Mouse (Mus musculus) C2C12 (cell line): Measurements from ENCODE around the gene Rasgef1b. TPM values are rescaled to one million over a fixed set of nuclear protein-coding genes. Genes with fewer than 3 reads are reported as not detected.

ENCODE experiments used
- H3K27me3 ChIP-seq: one replicate; pipeline ENCODE4 v1.6.1; 2011; ENCODE audit not compliant: control insufficient read depth, insufficient read depth, insufficient read length
- H3K36me3 ChIP-seq: one replicate; pipeline ENCODE4 v1.6.1; 2011; ENCODE audit not compliant: control insufficient read depth, insufficient read depth
- H3K4me3 ChIP-seq: one replicate; pipeline ENCODE4 v1.5.1; 2011; ENCODE audit warnings: mild to moderate bottlenecking, control low read depth; ENCODE audit not compliant: poor library complexity, insufficient read depth, severe bottlenecking
- H3K79me2 ChIP-seq: one replicate; pipeline ENCODE4 v1.6.1; 2011; ENCODE audit not compliant: control insufficient read depth, insufficient read depth
- H3K79me3 ChIP-seq: one replicate; pipeline ENCODE4 v1.6.1; 2011; ENCODE audit warnings: low read depth, control low read depth
- H3ac ChIP-seq: one replicate; pipeline ENCODE3; 2011; ENCODE audit warnings: low read depth; ENCODE audit not compliant: control insufficient read depth, insufficient read length
- CEBPB ChIP-seq: IDR thresholded peaks from one replicate; pipeline ENCODE4 v1.6.1; 2011; ENCODE audit warnings: low read depth, mild to moderate bottlenecking, control low read depth, moderate library complexity
- CTCF ChIP-seq: IDR thresholded peaks from one replicate; pipeline ENCODE4 v1.5.1; 2011; ENCODE audit not compliant: control insufficient read depth, insufficient read depth, insufficient read length
- FOSL1 ChIP-seq: IDR thresholded peaks from one replicate; pipeline ENCODE4 v1.8.0; 2011; ENCODE audit warnings: mild to moderate bottlenecking, low read length; ENCODE audit not compliant: poor library complexity, insufficient read depth, severe bottlenecking
- MAX ChIP-seq: IDR thresholded peaks from one replicate; pipeline ENCODE4 v1.6.1; 2011; ENCODE audit warnings: mild to moderate bottlenecking, control low read depth
- MYOD1 ChIP-seq: IDR thresholded peaks from one replicate; pipeline ENCODE4 v1.6.1; 2011; ENCODE audit warnings: low read depth; ENCODE audit not compliant: control insufficient read depth, insufficient read length
- MYOG ChIP-seq: IDR thresholded peaks from one replicate; pipeline ENCODE4 v1.6.1; 2011; ENCODE audit not compliant: control insufficient read depth, insufficient read length; ENCODE audit errors: extremely low read depth
- USF1 ChIP-seq: IDR thresholded peaks from one replicate; pipeline ENCODE4 v1.6.1; 2011; ENCODE audit warnings: low read depth, mild to moderate bottlenecking, control low read depth, moderate library complexity
- polyA plus RNA-seq: library from polyadenylated mRNA; unstranded; fragments of >200 nt; fragmentation: generic; extraction: Trizol; gene quantifications from one replicate; pipeline ENCODE4 v1.2.1, GENCODE M21; 2012; ENCODE audit warnings: missing spikeins

Gene Rasgef1b
- polyA plus RNA-seq, 1 experiment = 0.05 TPM

DNA sequence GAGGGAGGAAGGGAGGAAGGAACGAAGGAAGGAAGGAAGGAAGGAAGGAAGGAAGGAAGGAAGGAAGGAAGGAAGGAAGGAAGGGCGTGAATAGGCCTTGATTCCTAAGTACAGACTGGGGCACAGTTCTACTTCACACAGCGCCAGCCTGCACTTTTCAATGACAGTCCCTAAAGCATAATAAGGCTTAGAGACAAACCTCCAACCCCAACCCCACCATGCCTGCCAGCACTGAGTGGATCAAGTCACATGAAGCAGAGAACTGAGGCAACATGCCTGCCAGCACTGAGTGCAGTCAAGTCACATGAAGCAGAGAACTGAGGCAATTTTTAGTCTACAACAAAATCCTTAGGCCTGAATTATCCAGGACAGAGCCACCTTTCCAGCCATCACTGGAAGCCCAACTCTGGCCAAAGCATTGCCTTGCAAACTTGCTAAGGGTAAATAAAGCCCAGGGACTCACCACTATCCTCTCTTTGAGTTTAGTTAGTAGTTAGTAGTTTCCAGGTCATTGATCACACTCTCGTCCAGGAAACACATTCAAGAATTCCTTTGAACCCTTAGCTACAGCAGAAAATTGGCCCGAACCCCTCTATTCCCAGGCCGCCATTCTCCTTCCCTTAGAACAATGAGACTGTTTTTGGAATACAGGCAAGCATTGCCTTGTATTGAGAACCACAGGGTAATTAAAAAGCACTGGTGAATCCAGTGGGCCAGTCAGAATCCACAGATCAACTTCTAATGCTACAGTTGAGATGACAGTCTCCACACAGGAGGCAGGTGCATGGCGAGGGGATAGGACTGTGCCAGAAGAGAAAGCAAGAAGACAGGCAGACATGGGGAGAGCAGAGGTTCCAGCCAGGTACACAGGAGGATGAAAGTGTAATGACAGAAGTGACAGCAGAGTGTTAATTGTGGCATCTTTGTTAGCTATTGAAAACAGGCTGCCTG, 513.4 kb downstream of the Rasgef1b start:
- no peak overlapping the region for H3K4me3 ChIP-seq
- no peaks in the 10 kb centered on the region for H3K79me3 ChIP-seq
- no peaks in the 10 kb centered on the region for H3K27me3 ChIP-seq
- H3ac ChIP-seq = no peak overlapping the region
- no peaks in the 10 kb centered on the region for H3K36me3 ChIP-seq
- TF ChIP-seq CEBPB (no peak), MYOG (no peak), USF1 (no peak), MYOD1 (no peak), MAX (no peak), FOSL1 (no peak), CTCF (no peak)
- no peaks in the 10 kb centered on the region for H3K79me2 ChIP-seq

DNA sequence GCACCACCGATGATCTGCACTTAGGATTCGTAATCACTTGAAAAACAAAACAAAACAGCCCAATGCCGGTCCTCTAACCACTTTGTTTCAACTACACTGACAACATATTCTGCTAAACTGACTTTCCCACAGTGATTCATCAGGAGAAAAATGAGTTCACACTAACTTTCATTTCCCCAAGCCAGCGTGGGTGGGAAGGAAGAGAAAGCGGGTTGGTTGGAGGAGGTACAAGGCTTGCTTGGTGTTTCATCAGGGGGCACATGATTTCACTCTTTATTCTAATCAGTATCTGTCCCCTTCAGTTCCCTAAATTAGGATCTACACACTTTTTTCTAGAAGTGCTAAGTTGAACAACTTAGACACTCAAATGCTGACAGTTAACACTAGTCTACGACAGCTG, 514.5 kb downstream of the Rasgef1b start:
- TF ChIP-seq MAX = no peak
- no peak for TF ChIP-seq USF1
- no peak for TF ChIP-seq FOSL1
- no peak for TF ChIP-seq CTCF
- no peak for TF ChIP-seq MYOD1
- no peak for TF ChIP-seq CEBPB
- no peak for TF ChIP-seq MYOG
- Histone ChIP-seq H3K36me3 (no peaks in the 10 kb centered on the region), H3K4me3 (no peak overlapping the region), H3K79me2 (no peaks in the 10 kb centered on the region), H3K27me3 (no peaks in the 10 kb centered on the region), H3ac (no peak overlapping the region), H3K79me3 (no peaks in the 10 kb centered on the region)

DNA sequence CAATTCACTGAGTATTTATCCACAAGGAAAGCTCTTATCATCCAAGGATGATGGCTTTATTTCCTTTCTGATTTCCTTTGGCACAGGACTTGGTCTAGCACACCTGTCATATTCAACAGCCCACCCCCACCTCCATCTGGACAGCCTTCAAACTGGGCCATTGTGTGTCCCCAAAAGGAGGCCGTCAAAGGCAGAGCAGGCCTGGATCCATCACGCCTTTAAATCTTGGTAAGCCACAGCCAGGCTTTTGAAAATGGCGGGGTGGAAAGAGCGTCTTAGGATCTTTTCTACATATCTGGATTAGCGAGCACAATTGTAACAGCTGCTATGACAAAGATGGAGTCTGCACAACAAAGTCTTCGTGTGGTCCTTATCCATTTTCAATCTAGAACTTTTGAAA, 515.7 kb downstream of the Rasgef1b start:
- Histone ChIP-seq H3K27me3 (peaks cover 3% of the 10 kb centered on the region), H3K79me2 (no peaks in the 10 kb centered on the region), H3ac (no peak overlapping the region), H3K4me3 (no peak overlapping the region), H3K79me3 (no peaks in the 10 kb centered on the region), H3K36me3 (no peaks in the 10 kb centered on the region)
- TF ChIP-seq MAX = no peak
- no peak for TF ChIP-seq USF1
- TF ChIP-seq FOSL1 = no peak
- TF ChIP-seq CEBPB = no peak
- TF ChIP-seq MYOD1 = no peak
- TF ChIP-seq MYOG = no peak
- TF ChIP-seq CTCF = no peak

DNA sequence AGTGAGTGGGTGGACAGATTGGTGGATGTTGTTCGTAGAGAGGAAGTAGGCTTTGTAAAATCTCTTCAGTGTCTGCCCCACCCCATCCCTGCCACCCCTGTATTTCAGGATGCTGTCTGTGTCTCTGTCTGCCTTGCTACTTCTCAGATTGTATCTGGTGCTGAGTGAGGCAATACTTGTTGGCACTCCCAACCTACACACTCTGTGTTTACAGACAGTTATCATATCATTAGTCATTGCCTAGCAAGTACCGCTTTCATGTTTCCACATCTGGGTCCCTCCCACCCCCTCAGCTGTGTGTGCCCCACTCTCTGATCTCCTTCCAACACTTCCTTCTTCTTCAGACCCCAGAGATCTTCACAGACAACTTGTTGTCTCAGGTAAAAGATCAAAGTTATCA, 525.4 kb downstream of the Rasgef1b start:
- Histone ChIP-seq H3K79me2 (no peaks in the 10 kb centered on the region), H3K27me3 (no peaks in the 10 kb centered on the region), H3K4me3 (no peak overlapping the region), H3K79me3 (no peaks in the 10 kb centered on the region), H3K36me3 (no peaks in the 10 kb centered on the region), H3ac (no peak overlapping the region)
- TF ChIP-seq CTCF (no peak), USF1 (no peak)

DNA sequence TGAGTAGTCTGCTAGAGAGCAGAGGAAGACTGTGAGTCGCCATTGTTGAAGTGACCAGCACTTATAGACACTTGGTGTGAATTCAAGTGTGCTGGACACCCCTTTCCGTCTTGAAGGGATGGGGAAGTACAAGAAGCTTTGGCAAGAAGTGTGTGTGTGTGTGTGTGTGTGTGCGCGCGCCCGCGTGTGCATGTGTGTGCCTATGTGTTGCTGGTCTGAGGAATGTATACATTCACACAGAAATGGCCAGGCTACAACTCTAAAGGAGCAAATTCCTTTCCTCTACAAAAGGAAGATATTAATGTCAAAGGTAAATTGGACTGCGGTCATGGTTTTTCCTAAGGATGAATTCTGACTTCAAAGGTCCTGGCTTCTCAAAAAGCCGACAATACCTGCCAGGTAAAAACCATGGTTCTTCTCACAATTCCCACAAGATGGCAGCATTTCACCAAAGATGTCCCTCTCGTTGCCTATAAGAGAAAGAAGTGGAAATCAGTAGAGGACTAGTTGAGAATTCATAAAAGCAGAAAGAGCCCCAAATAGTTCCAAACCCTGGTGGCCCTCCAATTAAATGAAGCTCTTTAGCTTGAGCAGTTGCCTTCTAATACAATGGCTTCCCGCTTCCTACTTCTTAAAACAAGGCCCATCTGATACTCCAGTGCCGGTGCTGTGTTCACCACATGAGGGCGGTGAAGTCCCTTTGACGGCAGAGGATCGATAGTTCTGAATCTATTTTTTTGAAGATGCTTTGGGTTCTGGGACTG, 526.6 kb downstream of the Rasgef1b start:
- H3K79me3 ChIP-seq = no peaks in the 10 kb centered on the region
- no peak overlapping the region for H3K4me3 ChIP-seq
- no peaks in the 10 kb centered on the region for H3K79me2 ChIP-seq
- no peaks in the 10 kb centered on the region for H3K36me3 ChIP-seq
- no peak overlapping the region for H3ac ChIP-seq
- TF ChIP-seq CEBPB = no peak
- TF ChIP-seq CTCF = peak; percentile 13
- H3K27me3 ChIP-seq = no peaks in the 10 kb centered on the region

DNA sequence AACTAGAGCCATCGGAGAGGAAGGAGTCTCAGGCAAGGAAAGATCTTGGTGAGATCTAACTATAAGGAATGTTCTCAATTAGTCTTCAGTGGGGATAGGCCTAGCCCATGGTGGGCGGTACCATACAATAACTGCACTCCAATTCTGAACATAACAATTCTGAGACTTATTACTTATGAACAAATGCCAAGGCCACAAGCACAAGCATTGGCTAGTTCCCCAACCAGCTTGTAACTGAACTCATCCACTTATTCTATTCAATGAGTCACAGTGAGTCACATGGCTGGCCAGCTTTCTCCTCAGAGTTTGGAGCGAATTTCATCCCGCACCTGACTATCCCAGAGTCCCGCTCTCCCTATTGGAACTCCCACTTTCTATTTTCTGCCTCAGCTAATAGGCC, 533.4 kb downstream of the Rasgef1b start:
- Histone ChIP-seq H3ac (no peak overlapping the region), H3K79me3 (no peaks in the 10 kb centered on the region), H3K27me3 (peaks cover 4% of the 10 kb centered on the region), H3K4me3 (no peak overlapping the region), H3K79me2 (no peaks in the 10 kb centered on the region), H3K36me3 (no peaks in the 10 kb centered on the region)
- TF ChIP-seq CEBPB = no peak
- no peak for TF ChIP-seq MAX
- no peak for TF ChIP-seq MYOG
- no peak for TF ChIP-seq FOSL1
- no peak for TF ChIP-seq USF1
- TF ChIP-seq MYOD1 = no peak
- no peak for TF ChIP-seq CTCF
